Mouse (Mus musculus): ENCODE measurements around the gene Copz1. TPM values are rescaled to one million over a fixed set of nuclear protein-coding genes. Genes with fewer than 3 reads are reported as not detected.

Gene Copz1
- total RNA-seq (2023), result 100 to 1,000 TPM; 110 to 114 TPM

DNA sequence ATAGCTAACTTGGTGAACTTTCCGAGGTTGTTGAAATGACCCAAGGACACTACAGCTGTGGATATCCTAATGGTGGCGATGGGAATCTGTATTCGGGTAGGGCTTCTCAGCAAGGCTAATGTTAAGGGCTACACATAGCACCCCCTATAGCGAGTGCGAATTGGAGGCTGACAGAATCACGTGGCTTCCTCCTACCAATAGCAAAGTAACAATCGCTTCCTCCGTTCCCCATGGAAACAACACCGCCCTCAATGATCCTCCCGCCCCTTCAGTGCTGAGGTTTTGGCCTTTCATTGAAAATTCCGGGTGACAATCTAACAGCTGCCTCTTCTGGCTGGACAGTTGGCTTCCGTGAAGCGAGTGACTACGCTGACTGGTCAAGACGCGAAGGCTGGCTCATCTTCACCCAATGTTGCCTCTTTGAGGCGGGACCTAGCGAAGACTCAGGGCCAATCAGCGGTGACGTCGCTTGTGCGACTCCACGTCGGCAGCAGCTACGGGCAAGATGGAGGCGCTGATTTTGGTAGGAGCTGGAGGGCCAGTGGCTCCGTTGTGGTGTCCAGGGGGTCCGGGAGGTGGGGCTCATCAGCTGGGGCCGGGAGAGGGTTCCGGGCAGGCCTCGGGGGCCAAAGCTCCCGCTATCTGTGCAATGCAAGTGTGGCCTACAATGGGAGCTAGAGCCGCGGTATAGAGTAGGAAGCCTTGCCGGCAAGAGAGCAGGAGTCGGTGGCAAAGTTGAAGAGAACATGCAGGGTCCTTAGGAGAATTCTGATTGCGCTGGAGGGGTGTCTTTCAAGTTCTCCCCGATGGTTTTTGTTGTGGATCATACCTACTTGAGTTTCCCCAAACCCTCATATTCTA lies at the start of gene Copz1:
Copz1 (plus strand) TSS at position 296 of the 861 bp plus-strand sequence.

GRCm38 (mm10) chr15:103239685-103240159 lies 32.8 kb upstream of the Copz1 start, which contains the start of gene Cbx5:
Gene Cbx5 (minus strand): TSS chr15:103239816.

GRCm38 (mm10) chr15:103240160-103241028 lies 32.1 kb upstream of the Copz1 start, which contains the start of gene Hnrnpa1:
Gene Hnrnpa1 (plus strand): TSS chr15:103240432.

GRCm38 (mm10) chr15:103257790-103258728 lies 14.5 kb upstream of the Copz1 start, which contains the start of gene Nfe2:
Gene Nfe2 (minus strand): TSS chr15:103258403.

DNA sequence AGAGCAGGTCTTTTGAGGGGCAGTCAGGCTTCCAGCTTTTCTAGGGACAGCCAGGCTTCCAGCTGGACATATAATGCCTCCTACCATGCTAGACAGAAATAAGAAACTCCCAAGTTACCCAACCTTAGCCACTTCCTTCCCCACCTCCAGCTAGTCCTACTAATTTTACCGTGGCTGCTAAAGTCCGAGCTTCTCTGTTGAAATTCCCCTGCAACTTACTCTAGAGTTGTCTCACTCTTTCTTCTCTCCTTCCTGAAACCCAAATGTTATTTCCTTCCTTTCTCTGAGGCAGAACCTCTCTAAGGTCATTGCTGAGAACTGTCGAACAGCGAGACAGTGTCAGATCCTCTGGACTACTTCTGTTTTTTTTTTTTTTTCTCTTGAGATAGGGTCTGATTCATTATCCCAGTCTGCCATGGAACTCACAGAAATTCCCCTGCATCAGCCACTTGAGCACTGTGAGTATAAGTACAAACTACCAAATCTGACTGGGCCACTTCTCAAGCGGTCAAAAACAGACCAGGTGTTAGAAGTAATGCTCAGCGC lies 37.9 kb downstream of the Copz1 start, which contains the start of gene Gpr84:
Gpr84 (minus strand) TSS at position 248 of the 546 bp plus-strand sequence.

GRCm38 (mm10) chr15:103339961-103340337 lies 67.4 kb downstream of the Copz1 start, which contains the start of gene Zfp385a:
Gene Zfp385a (minus strand): TSS chr15:103340093.

Other genes starting within 250 kb of the Copz1 start
- gene Smug1, start 105.6 kb upstream of the Copz1 start, total RNA-seq (2023), result 1 to 10 TPM; 3.0 to 4.7 TPM
- gene Cbx5, start 32.9 kb upstream of the Copz1 start, total RNA-seq (2023), result 10 to 100 TPM; 48.0 to 52.3 TPM
- gene Hnrnpa1, start 32.3 kb upstream of the Copz1 start, total RNA-seq (2023), result 100 to 1,000 TPM; 242 TPM
- gene Nfe2, start 14.3 kb upstream of the Copz1 start, total RNA-seq (2023), result 100 to 1,000 TPM; 221 to 238 TPM
- gene Gpr84, start 37.9 kb downstream of the Copz1 start, total RNA-seq (2023), result 10 to 100 TPM; 19.3 to 19.9 TPM
- 10 to 100 TPM; 28.0 to 33.3 TPM for gene Zfp385a, start 67.4 kb downstream of the Copz1 start, total RNA-seq (2023)
- gene Itga5, start 94.0 kb downstream of the Copz1 start, total RNA-seq (2023), result 10 to 100 TPM; 18.4 to 24.1 TPM
- 1 to 10 TPM in 1 of 2 experiments, under 1 TPM in 1; 0.95 to 1.3 TPM for gene Gtsf1, start 157.8 kb downstream of the Copz1 start, total RNA-seq (2023)
- not detected for gene Gtsf2, start 175.8 kb downstream of the Copz1 start, total RNA-seq (2023)
- gene Nckap1l, start 181.1 kb downstream of the Copz1 start, total RNA-seq (2023), result 100 to 1,000 TPM; 274 to 296 TPM
- gene Pde1b, start 230.3 kb downstream of the Copz1 start, total RNA-seq (2023), result 10 to 100 TPM; 61.1 to 71.5 TPM